Mouse (Mus musculus) frontal cortex, postnatal 36 days (tissue): ENCODE measurements around the gene Ubash3a.

ENCODE experiments used
- DNase-seq, 2 experiments: peaks; one replicate each; pipeline ENCODE4 v3.0.0; 2022; ENCODE audit warnings: low spot score in 2 of 2

The Ubash3a gene

GRCm38 (mm10) chr17:31216068-31216955, 8.6 kb downstream of the Ubash3a start:
- no peak for DNase-seq

- no peak for DNase-seq
These were observed 15.2 kb downstream of the Ubash3a start for GRCm38 (mm10) chr17:31222810-31223310.

- no peak for DNase-seq
These were observed 16.2 kb downstream of the Ubash3a start for GRCm38 (mm10) chr17:31223835-31224234.

- DNase-seq, result no peak
These were observed 16.9 kb downstream of the Ubash3a start for GRCm38 (mm10) chr17:31224591-31224990.

GRCm38 (mm10) chr17:31226368-31226767, 18.7 kb downstream of the Ubash3a start:
- peak; percentile 15 to 54 for DNase-seq

- no peak for DNase-seq
These were observed 19.3 kb downstream of the Ubash3a start for GRCm38 (mm10) chr17:31226931-31227330.

- no peak for DNase-seq
These were observed 24.1 kb downstream of the Ubash3a start for GRCm38 (mm10) chr17:31231780-31232179.

GRCm38 (mm10) chr17:31232251-31233010, 24.8 kb downstream of the Ubash3a start:
- DNase-seq, result no peak

GRCm38 (mm10) chr17:31235915-31236314, 28.2 kb downstream of the Ubash3a start:
- DNase-seq, result no peak

GRCm38 (mm10) chr17:31238234-31239020, 30.8 kb downstream of the Ubash3a start:
- no peak for DNase-seq

- DNase-seq, result no peak
These were observed 33.5 kb downstream of the Ubash3a start for GRCm38 (mm10) chr17:31241156-31241555.

GRCm38 (mm10) chr17:31242764-31243163, 35.1 kb downstream of the Ubash3a start:
- DNase-seq, result no peak

GRCm38 (mm10) chr17:31245321-31245720, 37.6 kb downstream of the Ubash3a start:
- DNase-seq, result no peak

- no peak for DNase-seq
These were observed 39.5 kb downstream of the Ubash3a start for GRCm38 (mm10) chr17:31247144-31247543.

GRCm38 (mm10) chr17:31253951-31254350, 46.3 kb downstream of the Ubash3a start:
- no peak for DNase-seq

GRCm38 (mm10) chr17:31254463-31254931, 46.8 kb downstream of the Ubash3a start:
- peak; percentile 79 to 89 for DNase-seq

- no peak for DNase-seq
These were observed 49.5 kb downstream of the Ubash3a start for GRCm38 (mm10) chr17:31257149-31257548.

- no peak for DNase-seq
These were observed 50.2 kb downstream of the Ubash3a start for GRCm38 (mm10) chr17:31257898-31258297.

- no peak for DNase-seq
These were observed 50.7 kb downstream of the Ubash3a start for GRCm38 (mm10) chr17:31258310-31258865.

GRCm38 (mm10) chr17:31259145-31259544, 51.5 kb downstream of the Ubash3a start:
- DNase-seq, result no peak

- no peak for DNase-seq
These were observed 52.2 kb downstream of the Ubash3a start for GRCm38 (mm10) chr17:31259825-31260224.
